Mouse (Mus musculus): ENCODE data around the gene Akap8l. TPM values are rescaled to one million over a fixed set of nuclear protein-coding genes. Genes with fewer than 3 reads are reported as not detected.

The Akap8l gene
- polyA plus RNA-seq, 1 experiment from 2014 or later: 49.7 TPM

DNA sequence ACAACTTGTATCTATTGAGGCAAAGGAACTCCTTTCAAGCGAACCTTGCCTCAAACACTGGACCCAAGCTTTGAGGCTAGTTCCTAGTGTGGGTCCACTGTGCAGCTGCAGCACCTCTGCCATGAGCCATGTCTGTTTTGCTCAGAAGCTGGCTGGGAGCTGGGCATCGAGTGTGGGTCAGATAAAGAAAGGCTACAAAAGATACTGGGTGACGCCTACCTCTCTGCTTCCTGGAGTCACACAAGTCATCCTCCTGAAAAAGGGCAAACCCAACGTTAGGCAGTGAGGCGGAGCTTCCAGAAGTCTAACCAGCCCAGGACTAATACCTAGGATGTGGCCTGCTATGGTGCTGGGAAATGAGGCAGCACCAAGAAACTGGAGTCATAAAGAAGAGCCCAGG, 36.5 kb downstream of the Akap8l start:
- Histone ChIP-seq H3K27ac (no peak overlapping the region), H3K27me3 (replicated peaks) (no peaks in the 10 kb centered on the region), H3K4me3 (no peak overlapping the region), H3K9ac (no peak overlapping the region), H3K9me3 (replicated peaks) (no peaks in the 10 kb centered on the region), H3K4me1 (peaks cover 22% of the 10 kb centered on the region), H3K4me2 (no peak overlapping the region), H3K36me3 (peaks cover 98% of the 10 kb centered on the region)
- WGBS (ENCODE audit: insufficient replicate concordance): 46% methylated on average over 5 of the region's 5 CpGs
- ATAC-seq: peak; percentile 58; the same call in 1 of the 2 replicates

DNA sequence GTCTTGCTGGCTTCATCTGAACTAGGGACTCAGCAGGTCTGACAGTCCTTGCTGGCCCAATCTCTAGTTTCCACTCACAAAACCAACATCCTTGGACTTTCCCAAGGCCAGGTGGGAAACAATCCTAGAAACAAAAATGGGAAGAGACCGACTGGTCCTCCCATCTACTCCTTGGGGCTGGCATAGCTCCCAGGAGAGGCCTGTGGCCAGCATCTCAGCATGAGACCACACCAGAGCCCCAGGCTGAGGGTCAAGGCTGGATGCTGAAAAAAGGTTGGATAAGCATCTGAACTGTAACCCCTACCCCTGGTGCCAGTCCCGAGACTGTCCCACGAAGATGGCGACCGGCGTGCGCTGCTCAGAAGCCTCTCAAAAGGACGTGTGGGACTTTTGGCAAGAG, 37.6 kb downstream of the Akap8l start:
- Histone ChIP-seq H3K36me3 (peaks cover 100% of the 10 kb centered on the region), H3K4me1 (peaks cover 25% of the 10 kb centered on the region), H3K27me3 (replicated peaks) (no peaks in the 10 kb centered on the region), H3K27ac (no peak overlapping the region), H3K9me3 (replicated peaks) (no peaks in the 10 kb centered on the region), H3K4me3 (no peak overlapping the region), H3K4me2 (no peak overlapping the region), H3K9ac (no peak overlapping the region)
- 90% methylated on average over 8 of the region's 8 CpGs for WGBS (ENCODE audit: insufficient replicate concordance)
- ATAC-seq: no peak

DNA sequence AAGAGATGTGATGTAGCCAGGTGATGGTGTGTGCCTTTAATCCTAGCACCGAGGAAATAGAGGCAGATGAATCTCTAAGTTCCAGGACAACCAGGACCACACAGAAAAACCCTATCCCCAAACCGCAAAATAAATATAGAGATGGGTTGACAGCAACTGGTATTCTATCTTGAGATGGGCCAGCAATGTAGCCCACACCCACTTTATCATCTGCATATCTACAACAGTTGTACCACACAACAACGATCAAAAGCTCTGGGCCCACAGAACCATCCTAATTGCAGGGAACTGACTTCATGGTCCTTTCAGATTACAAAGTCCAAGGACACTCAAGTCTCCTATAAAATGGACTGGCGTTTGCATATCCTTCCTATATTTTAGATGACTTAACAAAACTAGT, 42.4 kb downstream of the Akap8l start:
- H3K4me2 ChIP-seq: no peak overlapping the region
- peaks cover 100% of the 10 kb centered on the region for H3K36me3 ChIP-seq
- H3K27ac ChIP-seq: no peak overlapping the region
- peaks cover 25% of the 10 kb centered on the region for H3K4me1 ChIP-seq
- WGBS (ENCODE audit: insufficient replicate concordance): 39% methylated on average over 4 of the region's 4 CpGs
- H3K4me3 ChIP-seq: no peak overlapping the region
- no peaks in the 10 kb centered on the region for H3K27me3 ChIP-seq (replicated peaks)
- 0 out of 2 replicates have a peak, but pooled peaks have one; percentile 27 for ATAC-seq
- H3K9me3 ChIP-seq (replicated peaks): no peaks in the 10 kb centered on the region
- no peak overlapping the region for H3K9ac ChIP-seq

DNA sequence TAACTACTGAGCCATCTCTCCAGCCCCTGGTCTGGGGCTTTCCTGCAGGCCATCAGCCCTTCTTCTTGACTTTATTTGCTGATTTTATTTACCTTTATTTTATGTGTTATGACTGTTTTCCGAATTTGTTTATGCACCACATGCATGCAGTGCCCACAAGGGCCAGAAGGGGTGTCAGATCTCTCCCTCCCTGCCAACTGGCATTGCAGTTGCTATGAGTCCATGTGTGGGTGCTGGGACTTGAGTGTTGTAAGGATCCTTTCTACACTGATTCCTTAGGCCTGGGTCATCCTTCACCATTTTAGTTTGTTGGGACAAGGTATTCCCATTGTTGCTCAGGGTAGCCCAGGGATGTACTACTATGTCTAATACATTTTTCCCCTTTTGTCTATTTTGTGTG, 52.3 kb downstream of the Akap8l start:
- Histone ChIP-seq H3K9me3 (replicated peaks) (no peaks in the 10 kb centered on the region), H3K27ac (no peak overlapping the region), H3K27me3 (replicated peaks) (no peaks in the 10 kb centered on the region), H3K4me2 (no peak overlapping the region), H3K4me1 (no peaks in the 10 kb centered on the region), H3K4me3 (no peak overlapping the region), H3K36me3 (peaks cover 4% of the 10 kb centered on the region; the same call in 1 of the 2 replicates), H3K9ac (no peak overlapping the region)
- no peak for ATAC-seq
- 70% methylated on average over 1 of the region's 1 CpGs for WGBS (ENCODE audit: insufficient replicate concordance)

DNA sequence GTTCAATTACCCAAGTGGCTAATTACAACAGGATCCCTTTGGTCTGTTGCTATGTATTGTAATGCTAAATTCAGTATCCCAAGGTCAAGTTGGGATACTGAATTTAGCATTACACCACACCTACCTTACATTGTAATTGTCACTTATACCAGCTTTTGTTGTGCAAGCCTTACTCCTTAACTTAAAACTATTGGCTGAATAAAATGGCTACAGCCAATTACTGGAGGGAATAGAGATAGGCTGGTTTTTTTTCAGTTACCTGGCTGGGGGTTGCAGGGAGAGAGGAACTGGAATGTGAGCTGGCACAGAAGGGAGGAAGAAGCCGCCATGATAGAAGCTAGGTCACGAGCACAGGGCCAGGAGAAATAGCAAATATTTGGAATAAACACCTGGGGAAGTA, 54.5 kb downstream of the Akap8l start:
- Histone ChIP-seq H3K9ac (no peak overlapping the region), H3K27ac (no peak overlapping the region), H3K4me1 (0 out of 2 replicates have a peak, but pooled peaks cover 6% of the 10 kb centered on the region), H3K27me3 (replicated peaks) (no peaks in the 10 kb centered on the region), H3K4me3 (no peak overlapping the region), H3K36me3 (no peaks in the 10 kb centered on the region), H3K9me3 (replicated peaks) (no peaks in the 10 kb centered on the region), H3K4me2 (no peak overlapping the region)
- ATAC-seq: no peak
- 82% methylated on average over 2 of the region's 2 CpGs for WGBS (ENCODE audit: insufficient replicate concordance)

DNA sequence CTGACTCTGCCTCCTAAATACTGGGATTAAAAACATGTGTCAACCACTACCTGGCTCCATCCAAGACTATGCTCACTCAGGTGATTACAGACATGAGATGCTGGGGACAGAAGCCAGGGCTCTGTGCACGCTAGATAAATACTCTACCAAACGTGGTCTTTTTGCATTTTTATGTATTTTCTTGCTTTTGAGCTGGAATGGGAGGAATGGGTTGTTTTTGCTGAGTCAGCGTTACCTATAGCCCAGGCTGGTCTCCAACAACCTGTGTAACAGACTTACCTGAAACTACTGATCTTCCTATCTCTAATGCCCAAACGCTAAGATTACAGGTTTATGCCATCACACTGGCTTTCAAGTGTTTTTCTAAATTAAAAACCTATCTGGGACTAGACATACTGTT, 55.2 kb downstream of the Akap8l start:
- H3K4me3 ChIP-seq: no peak overlapping the region
- no peaks in the 10 kb centered on the region for H3K27me3 ChIP-seq (replicated peaks)
- no peaks in the 10 kb centered on the region for H3K9me3 ChIP-seq (replicated peaks)
- no peak overlapping the region for H3K27ac ChIP-seq
- WGBS (ENCODE audit: insufficient replicate concordance): 58% methylated on average over 4 of the region's 4 CpGs
- 0 out of 2 replicates have a peak, but pooled peaks cover 7% of the 10 kb centered on the region for H3K4me1 ChIP-seq
- no peak overlapping the region for H3K9ac ChIP-seq
- no peak overlapping the region for H3K4me2 ChIP-seq
- ATAC-seq: no peak
- no peaks in the 10 kb centered on the region for H3K36me3 ChIP-seq

DNA sequence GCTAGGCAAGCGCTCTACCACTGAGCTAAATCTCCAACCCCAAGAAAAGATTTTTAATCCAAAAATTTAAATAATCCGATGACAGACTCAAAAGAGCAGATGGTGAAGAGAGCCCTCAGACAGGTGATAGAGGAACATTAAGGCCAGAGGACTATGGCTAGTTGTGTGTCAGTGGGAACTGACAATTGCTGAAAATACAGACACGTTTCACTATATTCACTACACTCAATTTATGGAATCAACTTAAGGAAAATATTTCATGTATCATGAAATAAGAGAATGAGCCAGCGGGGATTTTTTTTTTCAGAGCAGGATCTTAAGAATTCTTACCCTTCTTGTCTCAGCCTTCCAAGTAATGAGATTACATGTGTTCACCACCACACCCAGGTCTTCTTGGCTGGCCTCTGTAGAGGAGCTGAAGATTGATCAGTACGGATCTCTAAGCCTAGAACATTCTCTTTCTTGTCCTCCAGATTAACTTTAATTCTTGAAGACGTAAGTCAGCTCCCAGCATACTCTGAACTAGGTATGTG, 65.2 kb downstream of the Akap8l start:
- WGBS (ENCODE audit: insufficient replicate concordance): 34% methylated on average over 6 of the region's 6 CpGs
- H3K27ac ChIP-seq: peak overlapping the region; percentile 100

DNA sequence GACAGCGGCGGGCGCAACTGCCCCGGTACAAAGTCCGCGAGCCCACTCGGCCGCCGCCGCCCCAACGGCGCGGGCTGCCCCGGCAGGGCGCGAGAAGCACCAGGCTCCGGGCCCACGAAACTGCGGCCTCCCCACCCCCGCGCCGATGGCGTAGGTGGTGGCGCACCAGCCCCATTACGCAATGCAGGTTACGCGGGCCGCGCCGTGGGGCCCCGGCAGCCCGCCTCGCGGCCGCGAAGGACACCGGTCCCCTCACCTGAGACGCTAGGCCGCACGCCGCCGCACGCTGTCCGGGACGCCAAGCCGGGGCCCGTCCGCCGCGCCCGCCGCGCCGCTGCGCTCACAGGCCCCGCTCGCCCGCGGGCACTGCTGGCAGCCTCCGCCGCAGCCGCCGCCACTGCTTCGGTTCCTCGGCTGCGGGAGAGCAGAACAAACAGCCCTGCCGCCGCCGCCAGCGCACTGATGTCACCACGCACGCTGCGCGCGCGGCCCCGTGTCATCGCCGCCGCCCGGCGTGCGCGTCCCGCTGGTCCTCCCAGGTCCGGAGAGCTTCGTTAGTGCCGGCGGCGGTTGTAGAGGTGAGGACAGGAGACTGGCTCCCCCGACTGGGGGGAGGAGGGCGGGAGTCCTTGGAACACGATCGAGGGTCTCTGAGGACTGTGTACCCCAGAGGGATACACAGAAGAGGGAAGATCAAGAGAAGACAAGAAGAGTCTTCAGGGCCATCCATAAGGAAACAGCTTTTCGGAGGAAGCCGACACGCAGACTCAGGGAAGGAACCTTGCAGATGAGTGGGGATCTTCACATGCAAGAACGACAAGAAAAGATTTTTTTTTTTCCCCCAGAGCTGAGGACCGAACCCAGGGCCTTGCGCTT, 65.9 kb downstream of the Akap8l start, which contains the start of gene Brd4:
Gene Brd4 (minus strand): TSS at position 461 of the 876 bp plus-strand sequence.
- Histone ChIP-seq H3K4me3 (peak within 1 kb of the TSS; percentile 84), H3K9me3 (replicated peaks) (no peaks in the 10 kb centered on the region), H3K9ac (peak within 1 kb of the TSS; percentile 99), H3K4me2 (peak within 1 kb of the TSS; percentile 77), H3K27ac (peak within 1 kb of the TSS; percentile 100), H3K4me1 (peaks cover 36% of the 10 kb centered on the region), H3K27me3 (replicated peaks) (no peaks in the 10 kb centered on the region), H3K36me3 (0 out of 2 replicates have a peak, but pooled peaks cover 9% of the 10 kb centered on the region)
- under 1% methylated on average over 97 of the region's 100 CpGs for WGBS (ENCODE audit: insufficient replicate concordance)
- ATAC-seq: peak; percentile 87

More for the DNA sequence above, 65.2 kb downstream of the Akap8l start:
- Histone ChIP-seq H3K9me3 (replicated peaks) (no peaks in the 10 kb centered on the region), H3K4me2 (peak overlapping the region; percentile 77), H3K36me3 (0 out of 2 replicates have a peak, but pooled peaks cover 9% of the 10 kb centered on the region), H3K4me1 (peaks cover 31% of the 10 kb centered on the region), H3K27me3 (replicated peaks) (no peaks in the 10 kb centered on the region), H3K9ac (peak overlapping the region; percentile 99), H3K4me3 (peak overlapping the region; percentile 84)
- ATAC-seq: no peak

DNA sequence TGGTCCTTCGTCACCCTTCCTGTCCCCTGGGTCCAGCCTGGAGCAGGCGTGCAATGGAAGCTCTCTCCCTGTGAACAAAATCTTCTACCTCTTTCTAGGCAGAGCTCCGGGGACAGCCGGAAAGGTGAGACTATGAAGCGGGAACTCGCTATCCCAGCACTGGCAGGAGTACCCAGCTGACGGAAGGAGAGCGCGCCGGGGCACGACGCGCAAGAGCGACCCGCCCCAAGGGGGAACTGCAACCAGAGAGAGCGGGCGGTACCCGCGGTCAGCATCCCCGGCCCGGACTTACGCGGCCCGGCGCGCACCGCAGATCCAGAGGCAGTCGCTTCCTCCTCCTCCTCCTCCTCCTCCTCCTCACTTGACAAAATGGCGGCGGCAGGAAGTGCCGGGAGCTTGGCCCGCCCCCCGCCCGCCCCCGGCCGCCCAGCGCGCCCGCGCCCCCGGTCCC, 66.6 kb downstream of the Akap8l start:
- under 1% methylated on average over 31 of the region's 41 CpGs for WGBS (ENCODE audit: insufficient replicate concordance)
- H3K9ac ChIP-seq: peak overlapping the region; percentile 99
- no peaks in the 10 kb centered on the region for H3K27me3 ChIP-seq (replicated peaks)
- 0 out of 2 replicates have a peak, but pooled peaks cover 6% of the 10 kb centered on the region for H3K36me3 ChIP-seq
- peak overlapping the region; percentile 77 for H3K4me2 ChIP-seq
- no peaks in the 10 kb centered on the region for H3K9me3 ChIP-seq (replicated peaks)
- peak; percentile 72 for ATAC-seq
- peak overlapping the region; percentile 84 for H3K4me3 ChIP-seq
- H3K4me1 ChIP-seq: peaks cover 44% of the 10 kb centered on the region
- peak overlapping the region; percentile 100 for H3K27ac ChIP-seq

DNA sequence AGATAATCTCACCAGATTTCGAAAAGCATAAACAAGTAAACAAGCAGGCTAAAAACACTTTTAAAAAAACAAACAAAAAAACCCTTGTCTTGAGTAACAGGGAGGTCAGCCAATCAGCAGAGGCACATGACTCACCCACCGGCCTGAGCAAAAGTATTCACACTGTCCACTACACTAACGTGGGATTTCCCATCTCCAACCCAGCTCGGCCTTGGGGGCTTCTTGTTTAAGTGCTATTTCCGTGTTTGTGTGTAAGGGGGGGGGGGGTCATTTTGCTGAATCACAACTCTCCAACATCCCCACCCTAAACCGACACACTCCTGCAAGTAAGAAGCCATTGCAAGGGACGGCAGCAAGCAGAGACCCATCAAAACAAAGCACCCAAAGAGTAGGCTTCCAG, 67.1 kb downstream of the Akap8l start:
- Histone ChIP-seq H3K4me1 (peaks cover 48% of the 10 kb centered on the region), H3K9ac (peak overlapping the region; percentile 99), H3K27me3 (replicated peaks) (no peaks in the 10 kb centered on the region), H3K4me3 (peak overlapping the region; percentile 84), H3K36me3 (0 out of 2 replicates have a peak, but pooled peaks cover 6% of the 10 kb centered on the region), H3K4me2 (peak overlapping the region; percentile 77), H3K27ac (peak overlapping the region; percentile 100), H3K9me3 (replicated peaks) (no peaks in the 10 kb centered on the region)
- 6% methylated on average over 7 of the region's 7 CpGs for WGBS (ENCODE audit: insufficient replicate concordance)
- ATAC-seq: peak; percentile 36

DNA sequence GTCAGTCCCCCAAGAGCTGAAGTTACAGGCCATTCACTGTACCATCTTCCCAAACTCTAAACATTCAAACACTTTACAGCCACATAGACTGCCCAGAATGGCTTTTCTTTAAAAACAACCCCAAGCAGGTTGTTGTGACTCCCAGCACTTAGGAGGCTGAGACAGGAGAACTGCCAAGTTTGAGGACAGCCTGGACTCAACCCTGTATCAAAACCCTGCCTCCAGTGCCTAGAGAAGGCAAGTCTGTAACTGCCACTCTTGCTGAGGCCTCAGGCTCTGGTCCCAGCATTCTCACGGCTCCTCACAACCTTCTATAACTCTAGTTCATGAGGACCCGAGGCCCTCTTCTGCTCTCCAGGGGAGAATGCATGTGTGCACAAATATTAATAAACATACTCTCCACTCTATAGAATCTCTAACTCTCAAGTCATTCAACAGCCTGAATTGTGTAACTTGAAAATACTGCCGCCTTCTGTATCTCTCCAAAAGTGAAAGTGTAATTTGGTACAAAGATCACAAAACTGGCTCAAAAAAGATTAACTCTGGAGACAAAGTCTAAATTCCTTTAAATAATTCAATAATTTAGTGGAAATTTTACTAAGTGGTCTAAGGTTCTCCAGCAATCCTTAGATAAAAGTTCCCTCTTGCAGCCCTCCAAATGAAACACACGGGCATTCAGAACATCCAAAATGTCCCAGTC, 68.6 kb downstream of the Akap8l start:
- H3K4me2 ChIP-seq: peak overlapping the region; percentile 47
- H3K4me1 ChIP-seq: peaks cover 57% of the 10 kb centered on the region
- H3K36me3 ChIP-seq: 0 out of 2 replicates have a peak, but pooled peaks cover 6% of the 10 kb centered on the region
- no peaks in the 10 kb centered on the region for H3K27me3 ChIP-seq (replicated peaks)
- peak overlapping the region; percentile 41; the same call in 1 of the 2 replicates for H3K27ac ChIP-seq
- H3K9ac ChIP-seq: peak overlapping the region; percentile 27; the same call in 1 of the 2 replicates
- no peak overlapping the region for H3K4me3 ChIP-seq
- no peak for ATAC-seq
- WGBS (ENCODE audit: insufficient replicate concordance): 58% methylated on average over 4 of the region's 4 CpGs
- no peaks in the 10 kb centered on the region for H3K9me3 ChIP-seq (replicated peaks)
